Mouse (Mus musculus) MEL (cell line): Measurements from ENCODE around the gene Eif5a. TPM values are rescaled to one million over a fixed set of nuclear protein-coding genes. Genes with fewer than 3 reads are reported as not detected.

Experiments
- DNase-seq: peaks from one replicate; pipeline ENCODE4 v3.0.0; 2011; ENCODE audit warnings: low read depth, low spot score
- H3K27ac ChIP-seq: 2 replicates; pipeline ENCODE4 v1.5.1; 2012; ENCODE audit warnings: low read depth, mild to moderate bottlenecking, control low read depth, low read length, moderate library complexity; ENCODE audit not compliant: control insufficient read depth
- H3K27me3 ChIP-seq, 2 experiments: fragments of 150-350 bp in 1 of 2; sonication (generic) in 1 of 2; 2 replicates each; pipeline ENCODE4 v1.6.1; 2012; ENCODE audit warnings: low read length in 2 of 2, mild to moderate bottlenecking in 2 of 2, improper control_type of control experiment in 1 of 2, moderate library complexity in 1 of 2; ENCODE audit not compliant: insufficient read depth in 2 of 2, control insufficient read depth in 1 of 2
- H3K36me3 ChIP-seq, 2 experiments: 2 replicates each; pipeline ENCODE4 v1.6.1; 2012 to 2014; ENCODE audit warnings: low read length in 2 of 2, improper control_type of control experiment in 1 of 2, inconsistent platforms in 1 of 2, mild to moderate bottlenecking in 1 of 2; ENCODE audit not compliant: insufficient read depth in 2 of 2, control insufficient read depth in 1 of 2
- H3K4me1 ChIP-seq, 2 experiments: fragments of 150-350 bp in 1 of 2; sonication (generic) in 1 of 2; 2 replicates each; pipeline ENCODE4 v1.6.1; 2012; ENCODE audit warnings: low read length in 2 of 2, improper control_type of control experiment in 1 of 2, mild to moderate bottlenecking in 1 of 2; ENCODE audit not compliant: insufficient read depth in 2 of 2, control insufficient read depth in 1 of 2
- H3K4me3 ChIP-seq, 2 experiments: fragments of 150-350 bp in 1 of 2; sonication (generic) in 1 of 2; 2 replicates each; pipeline ENCODE4 v1.5.1; 2012; ENCODE audit warnings: low read depth in 2 of 2, low read length in 2 of 2, mild to moderate bottlenecking in 2 of 2, moderate library complexity in 2 of 2, control low read depth in 1 of 2, improper control_type of control experiment in 1 of 2; ENCODE audit not compliant: control insufficient read depth in 1 of 2, insufficient read depth in 1 of 2
- H3K79me2 ChIP-seq: 2 replicates; pipeline ENCODE4 v1.6.1; 2012; ENCODE audit warnings: mild to moderate bottlenecking, low read length, moderate library complexity; ENCODE audit not compliant: control insufficient read depth, poor library complexity, insufficient read depth
- H3K9ac ChIP-seq: 2 replicates; pipeline ENCODE4 v1.6.1; 2012; ENCODE audit warnings: low read depth, mild to moderate bottlenecking, control low read depth, low read length, moderate library complexity; ENCODE audit not compliant: control insufficient read depth, poor library complexity, severe bottlenecking
- H3K9me3 ChIP-seq: fragments of 150-350 bp; sonication (generic); replicated peaks from 2 replicates; pipeline ENCODE4 v1.6.1; 2012; ENCODE audit warnings: mild to moderate bottlenecking, low read length, improper control_type of control experiment, moderate library complexity; ENCODE audit not compliant: insufficient read depth
- BHLHE40 ChIP-seq: IDR thresholded peaks from 2 replicates; pipeline ENCODE4 v1.6.1; 2012; ENCODE audit warnings: low read depth, mild to moderate bottlenecking, inconsistent platforms, low read length, improper control_type of control experiment, borderline replicate concordance
- CHD1 ChIP-seq: IDR thresholded peaks from 2 replicates; pipeline ENCODE4 v1.6.1; 2012; ENCODE audit warnings: low read depth, mild to moderate bottlenecking, inconsistent platforms, low read length, improper control_type of control experiment
- CHD2 ChIP-seq: IDR thresholded peaks from 2 replicates; pipeline ENCODE4 v1.6.1; 2011; ENCODE audit warnings: low read length, improper control_type of control experiment
- CTCF ChIP-seq, 3 experiments: IDR thresholded peaks in 2 of 3; conservative IDR thresholded peaks in 1 of 3; 2 replicates each; pipeline ENCODE4 v1.5.1; 2011 to 2012; ENCODE audit warnings: low read length in 3 of 3, low read depth in 2 of 3, mild to moderate bottlenecking in 2 of 3, improper control_type of control experiment in 1 of 3, inconsistent platforms in 1 of 3, mixed read lengths in 1 of 3, moderate library complexity in 1 of 3; ENCODE audit not compliant: control insufficient read depth in 1 of 3, insufficient read depth in 1 of 3, poor library complexity in 1 of 3, severe bottlenecking in 1 of 3
- E2F4 ChIP-seq: IDR thresholded peaks from 2 replicates; pipeline ENCODE4 v1.6.1; 2011; ENCODE audit warnings: low read depth, low read length, improper control_type of control experiment, borderline replicate concordance
- ELF1 ChIP-seq: IDR thresholded peaks from 2 replicates; pipeline ENCODE4 v1.6.1; 2014; ENCODE audit warnings: low read depth, mild to moderate bottlenecking, inconsistent platforms, low read length, improper control_type of control experiment, moderate library complexity
- EP300 ChIP-seq, 2 experiments: IDR thresholded peaks; 2 replicates each; pipeline ENCODE4 v1.6.1; 2011; ENCODE audit warnings: improper control_type of control experiment in 2 of 2, low read length in 2 of 2, low read depth in 1 of 2, mild to moderate bottlenecking in 1 of 2
- ETS1 ChIP-seq: IDR thresholded peaks from 2 replicates; pipeline ENCODE4 v1.6.1; 2012; ENCODE audit warnings: low read depth, mild to moderate bottlenecking, inconsistent platforms, low read length, improper control_type of control experiment, moderate library complexity
- GATA1 ChIP-seq: IDR thresholded peaks from 2 replicates; pipeline ENCODE4 v1.6.1; 2011; ENCODE audit warnings: low read depth, low read length, improper control_type of control experiment
- HCFC1 ChIP-seq: IDR thresholded peaks from 2 replicates; pipeline ENCODE4 v1.6.1; 2012; ENCODE audit warnings: low read depth, mild to moderate bottlenecking, inconsistent platforms, low read length, improper control_type of control experiment, moderate library complexity
- MAX ChIP-seq: IDR thresholded peaks from 2 replicates; pipeline ENCODE4 v1.6.1; 2011; ENCODE audit warnings: low read length, improper control_type of control experiment
- MAZ ChIP-seq: IDR thresholded peaks from 2 replicates; pipeline ENCODE4 v1.6.1; 2012; ENCODE audit warnings: low read depth, mild to moderate bottlenecking, inconsistent platforms, low read length, improper control_type of control experiment
- MXI1 ChIP-seq: IDR thresholded peaks from 2 replicates; pipeline ENCODE4 v1.6.1; 2011; ENCODE audit warnings: mild to moderate bottlenecking, low read depth, low read length, improper control_type of control experiment
- MYC ChIP-seq: IDR thresholded peaks from 2 replicates; pipeline ENCODE4 v1.6.1; 2011; ENCODE audit warnings: low read depth, mild to moderate bottlenecking, low read length, improper control_type of control experiment, moderate library complexity
- POLR2A ChIP-seq, 2 experiments: IDR thresholded peaks; 2 replicates each; pipeline ENCODE4 v1.6.1; 2011 to 2012; ENCODE audit warnings: low read length in 2 of 2, mild to moderate bottlenecking in 2 of 2, control low read depth in 1 of 2, improper control_type of control experiment in 1 of 2, low read depth in 1 of 2, moderate library complexity in 1 of 2; ENCODE audit not compliant: control insufficient read depth in 1 of 2, insufficient read depth in 1 of 2, poor library complexity in 1 of 2
- POLR2AphosphoS2 ChIP-seq: IDR thresholded peaks from 2 replicates; pipeline ENCODE4 v1.6.1; 2011; ENCODE audit warnings: low read length, improper control_type of control experiment
- RAD21 ChIP-seq: IDR thresholded peaks from 2 replicates; pipeline ENCODE4 v1.6.1; 2011; ENCODE audit warnings: mild to moderate bottlenecking, low read depth, low read length, improper control_type of control experiment
- RCOR1 ChIP-seq: IDR thresholded peaks from 2 replicates; pipeline ENCODE4 v1.6.1; 2012; ENCODE audit warnings: low read depth, mild to moderate bottlenecking, inconsistent platforms, low read length, improper control_type of control experiment
- SIN3A ChIP-seq: IDR thresholded peaks from 2 replicates; pipeline ENCODE4 v1.6.1; 2012; ENCODE audit warnings: low read length, improper control_type of control experiment, inconsistent platforms
- SMC3 ChIP-seq: IDR thresholded peaks from 2 replicates; pipeline ENCODE4 v1.6.1; 2011; ENCODE audit warnings: low read depth, low read length, improper control_type of control experiment
- TAL1 ChIP-seq: IDR thresholded peaks from 2 replicates; pipeline ENCODE4 v1.6.1; 2012; ENCODE audit warnings: mild to moderate bottlenecking, inconsistent platforms, low read length, moderate library complexity, mixed read lengths
- TBP ChIP-seq: IDR thresholded peaks from 2 replicates; pipeline ENCODE4 v1.8.0; 2011; ENCODE audit warnings: low read depth, low read length, improper control_type of control experiment
- UBTF ChIP-seq: IDR thresholded peaks from 2 replicates; pipeline ENCODE4 v1.6.1; 2012; ENCODE audit warnings: low read depth, mild to moderate bottlenecking, inconsistent platforms, low read length, improper control_type of control experiment, moderate library complexity, borderline replicate concordance; ENCODE audit not compliant: insufficient read depth
- USF2 ChIP-seq, 2 experiments: IDR thresholded peaks; 2 replicates each; pipeline ENCODE4 v1.6.1; 2011 to 2012; ENCODE audit warnings: improper control_type of control experiment in 2 of 2, low read length in 2 of 2, borderline replicate concordance in 1 of 2, inconsistent platforms in 1 of 2, low read depth in 1 of 2, mild to moderate bottlenecking in 1 of 2; ENCODE audit not compliant: insufficient read depth in 1 of 2
- ZC3H11A ChIP-seq: IDR thresholded peaks from 2 replicates; pipeline ENCODE4 v1.6.1; 2012; ENCODE audit warnings: low read depth, mild to moderate bottlenecking, inconsistent platforms, low read length, improper control_type of control experiment
- ZMIZ1 ChIP-seq: IDR thresholded peaks from 2 replicates; pipeline ENCODE4 v1.6.1; 2012; ENCODE audit warnings: low read depth, mild to moderate bottlenecking, inconsistent platforms, low read length, improper control_type of control experiment, moderate library complexity
- ZNF384 ChIP-seq: IDR thresholded peaks from 2 replicates; pipeline ENCODE4 v1.6.1; 2012; ENCODE audit warnings: low read depth, mild to moderate bottlenecking, inconsistent platforms, low read length, improper control_type of control experiment
- polyA plus RNA-seq, 2 experiments: library from polyadenylated mRNA; stranded (reverse) in 1 of 2; unstranded in 1 of 2; fragments of >175 nt in 1 of 2; fragments of >200 nt in 1 of 2; gene quantifications; 2 replicates each; pipeline versions ENCODE4 v1.2.1 to v1.2.4; 2012; ENCODE audit warnings: low replicate concordance in 2 of 2, low read depth in 1 of 2; ENCODE audit not compliant: insufficient read length in 2 of 2, insufficient read depth in 1 of 2, missing spikeins in 1 of 2
- total RNA-seq: library from RNA; depleted of rRNA; stranded (reverse); fragments of 300-350 nt; gene quantifications from 2 replicates; pipeline ENCODE4 v1.2.3, GENCODE M21; 2012

The Eif5a gene
- total and polyA plus RNA-seq, 3 experiments, result 1,272 to 3,185 (median 1,428) TPM

- peak within 1 kb of the TSS; percentile 39 for H3K27ac ChIP-seq
- peaks cover 11 to 54% of the 10 kb centered on the region in 2 experiments for H3K4me1 ChIP-seq
- H3K27me3 ChIP-seq, result no peaks in the 10 kb centered on the region
- DNase-seq, result no peak
- H3K36me3 ChIP-seq, result peaks cover 0 to 31% of the 10 kb centered on the region in 2 experiments; a peak in 2 of 4 replicates
- peak within 1 kb of the TSS; percentile 47 for H3K9ac ChIP-seq
- TF ChIP-seq MXI1 (no peak), POLR2AphosphoS2 (no peak), ETS1 (no peak), RAD21 (no peak), SIN3A (no peak), RCOR1 (no peak), USF2 (IDR thresholded peaks at IDR 0.05; ENCODE audit: borderline replicate concordance in 1 of 2, insufficient read depth in 1 of 2, low read depth in 1 of 2, low read length in 2 of 2) (no peak), ZC3H11A (no peak), GATA1 (no peak), CHD1 (no peak), HCFC1 (no peak), ZMIZ1 (no peak), MAZ (no peak), EP300 (IDR thresholded peaks at IDR 0.05; ENCODE audit: low read depth in 1 of 2, low read length in 2 of 2) (no peak), TAL1 (no peak), POLR2A (IDR thresholded peaks at IDR 0.05; ENCODE audit: control insufficient read depth in 1 of 2, insufficient read depth in 1 of 2, low read depth in 1 of 2, low read length in 2 of 2, poor library complexity in 1 of 2) (no peak), CHD2 (no peak), SMC3 (no peak)
- H3K9me3 ChIP-seq, result no peaks in the 10 kb centered on the region
- H3K79me2 ChIP-seq, result no peaks in the 10 kb centered on the region
- H3K4me3 ChIP-seq, result peak within 1 kb of the TSS in 1 of 2 experiments; percentile 22; a peak in 3 of 4 replicates
These were observed 43.9 kb downstream of the Eif5a start, which contains the start of gene Tmem95 for GRCm38 (mm10) chr11:69877878-69878277. TSS of gene Tmem95 (minus strand) at chr11:69878018.

GRCm38 (mm10) chr11:69876867-69877266 lies 44.9 kb downstream of the Eif5a start:
- DNase-seq, result peak; percentile 95
- Histone ChIP-seq H3K9me3 (no peaks in the 10 kb centered on the region), H3K4me1 (peaks cover 11 to 50% of the 10 kb centered on the region in 2 experiments), H3K27me3 (no peaks in the 10 kb centered on the region), H3K27ac (no peak overlapping the region), H3K36me3 (peaks cover 0 to 31% of the 10 kb centered on the region in 2 experiments; a peak in 2 of 4 replicates), H3K4me3 (peak overlapping the region; percentile 22 to 33), H3K9ac (peak overlapping the region; percentile 47), H3K79me2 (no peaks in the 10 kb centered on the region)
- TF ChIP-seq MXI1, result 0 out of 2 replicates have a peak, but pooled peaks have one; percentile 42
- peak; percentile 70; the same call in 1 of the 2 replicates for TF ChIP-seq MAZ
- peak; percentile 82 to 98 (median 95) for TF ChIP-seq CTCF (IDR thresholded peaks at IDR 0.05 in 2 of 3, conservative IDR thresholded peaks at IDR 0.05 in 1 of 3; ENCODE audit: control insufficient read depth in 1 of 3, insufficient read depth in 1 of 3, low read depth in 2 of 3, low read length in 3 of 3, poor library complexity in 1 of 3, severe bottlenecking in 1 of 3)
- peak; percentile 39; the same call in 1 of the 2 replicates for TF ChIP-seq ZNF384
- no peak for TF ChIP-seq TBP
- 0 out of 2 replicates have a peak, but pooled peaks have one; percentile 79 for TF ChIP-seq UBTF
- TF ChIP-seq MYC, result peak; percentile 22; the same call in 1 of the 2 replicates
- TF ChIP-seq ELF1, result peak; percentile 27; the same call in 1 of the 2 replicates
- no peak; the same call in 1 of the 2 replicates for TF ChIP-seq MAX
- peak; percentile 52 for TF ChIP-seq HCFC1
- peak; percentile 99 for TF ChIP-seq ZC3H11A
- no peak for TF ChIP-seq ETS1
- TF ChIP-seq EP300 (IDR thresholded peaks at IDR 0.05; ENCODE audit: low read depth in 1 of 2, low read length in 2 of 2), result 0 out of 4 replicates have a peak, but pooled peaks of 1 of the 2 experiments have one; percentile 15
- peak; percentile 98 for TF ChIP-seq SMC3
- TF ChIP-seq BHLHE40, result 0 out of 2 replicates have a peak, but pooled peaks have one; percentile 19
- peak; percentile 98 for TF ChIP-seq RAD21
- TF ChIP-seq POLR2A (IDR thresholded peaks at IDR 0.05; ENCODE audit: control insufficient read depth in 1 of 2, insufficient read depth in 1 of 2, low read depth in 1 of 2, low read length in 2 of 2, poor library complexity in 1 of 2), result 0 out of 4 replicates have a peak, but pooled peaks of 1 of the 2 experiments have one; percentile 2
- no peak for TF ChIP-seq E2F4
